Mouse (Mus musculus) midbrain, embryonic 14.5 days (tissue): ENCODE data around the gene Ndufs2. TPM values are rescaled to one million over a fixed set of nuclear protein-coding genes. Genes with fewer than 3 reads are reported as not detected.
A peak's percentile ranks its signal among the peaks of the same experiment; 100 is the strongest.
"Not testable (repeated sequence)": the region's sequence is repeated elsewhere in the genome, so short reads cannot be mapped to it uniquely, and the experiment has no call there.

ENCODE experiments used
- ATAC-seq: fragments of 200-750 bp; cut with Nextera tagmentation; 2 replicates; pipeline ENCODE4 v1.8.0; 2017; ENCODE audit warnings: moderate number of reproducible peaks, moderate library complexity; ENCODE audit not compliant: low FRiP score, low TSS enrichment
- DNase-seq: peaks from one replicate; pipeline ENCODE4 v3.0.0-alpha.2; 2015
- H3K27ac ChIP-seq: fragments of 300-500 bp; sonication (generic); replicated peaks from 2 replicates; pipeline ENCODE4 v1.5.1; 2014; ENCODE audit warnings: mild to moderate bottlenecking, low read depth, low read length, moderate library complexity
- H3K27me3 ChIP-seq: fragments of 300-500 bp; sonication (generic); 2 replicates; pipeline ENCODE4 v1.6.1; 2014; ENCODE audit warnings: low read length, control low read depth, mixed read lengths; ENCODE audit not compliant: control insufficient read depth, insufficient read depth
- H3K36me3 ChIP-seq: fragments of 300-500 bp; sonication (generic); 2 replicates; pipeline ENCODE4 v1.6.1; 2014; ENCODE audit warnings: low read length, control low read depth; ENCODE audit not compliant: control insufficient read depth, insufficient read depth
- H3K4me1 ChIP-seq: fragments of 300-500 bp; sonication (generic); 2 replicates; pipeline ENCODE4 v1.6.1; 2014; ENCODE audit warnings: mild to moderate bottlenecking, antibody characterized with exemption, low read length, control low read depth; ENCODE audit not compliant: control insufficient read depth, insufficient read depth
- H3K4me2 ChIP-seq: fragments of 300-500 bp; sonication (generic); 2 replicates; pipeline ENCODE4 v1.6.1; 2014; ENCODE audit warnings: mild to moderate bottlenecking, low read length, moderate library complexity
- H3K4me3 ChIP-seq: fragments of 300-500 bp; sonication (generic); replicated peaks from 2 replicates; pipeline ENCODE4 v1.5.1; 2014; ENCODE audit warnings: low read depth, low read length
- H3K9ac ChIP-seq: fragments of 300-500 bp; sonication (generic); replicated peaks from 2 replicates; pipeline ENCODE4 v1.6.1; 2014; ENCODE audit warnings: mild to moderate bottlenecking, low read length, moderate library complexity
- H3K9me3 ChIP-seq: fragments of 300-500 bp; sonication (generic); 2 replicates; pipeline ENCODE4 v1.6.1; 2016; ENCODE audit warnings: low read length, control low read depth, mixed read lengths; ENCODE audit not compliant: control insufficient read depth
- WGBS: fragments of 180-500 bp; shearing (Covaris S2); extraction: QIAGEN DNeasy Blood & Tissue Kit; methylation state at CpG from one replicate; pipeline ENCODE4 v1.1.7; 2014; 5-methylcytosine and 5-hydroxymethylcytosine counted together
- polyA plus RNA-seq: library from polyadenylated mRNA; unstranded; fragments of >200 nt; fragmentation: Nextera tagmentation; extraction: Ambion mirVana; gene quantifications from 2 replicates; pipeline ENCODE4 v1.2.1, GENCODE M21; 2014

The Ndufs2 gene
- polyA plus RNA-seq, 1 experiment from 2014 or later = 220 TPM

GRCm38 (mm10) chr1:171245353-171245752 is 5.8 kb downstream of the Ndufs2 start:
- Histone ChIP-seq H3K27me3 (no peaks in the 10 kb centered on the region), H3K4me1 (peaks cover 20% of the 10 kb centered on the region), H3K9me3 (no peaks in the 10 kb centered on the region), H3K4me3 (no peak overlapping the region), H3K27ac (no peak overlapping the region), H3K9ac (no peak overlapping the region), H3K4me2 (no peak overlapping the region), H3K36me3 (peaks cover 45% of the 10 kb centered on the region)
- no peak for ATAC-seq
- 96% methylated on average over 8 of the region's 8 CpGs for WGBS
- no peak for DNase-seq

DNA sequence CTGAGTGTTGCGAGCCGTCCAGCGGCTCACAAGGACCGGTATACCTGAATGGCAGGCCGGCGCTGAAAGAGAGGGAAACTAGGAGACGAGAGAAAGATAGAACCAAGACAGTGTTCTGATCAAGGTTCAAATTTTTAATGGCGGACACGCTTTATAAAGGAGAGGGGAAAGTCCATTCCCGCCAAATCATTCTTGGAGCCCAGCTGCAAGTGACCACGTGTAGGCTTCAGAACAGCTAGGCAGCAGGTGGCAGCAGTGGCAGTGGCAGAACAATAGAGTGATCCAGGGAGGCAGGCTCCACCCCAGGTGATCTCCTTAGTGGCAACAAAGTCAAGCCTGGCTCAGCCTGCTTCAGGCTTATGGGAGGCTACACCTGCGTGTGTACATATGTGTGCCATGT is 9.2 kb downstream of the Ndufs2 start:
- H3K27ac ChIP-seq, H3K9me3 ChIP-seq, H3K27me3 ChIP-seq, DNase-seq, ATAC-seq, H3K9ac ChIP-seq, H3K4me3 ChIP-seq, H3K4me2 ChIP-seq: not testable (repeated sequence)
- Histone ChIP-seq H3K4me1 (peaks cover 10% of the 10 kb centered on the region), H3K36me3 (peaks cover 79% of the 10 kb centered on the region)
- 83% methylated on average over 12 of the region's 12 CpGs for WGBS

GRCm38 (mm10) chr1:171240911-171241310 is 10.3 kb downstream of the Ndufs2 start:
- ATAC-seq = no peak
- no peak overlapping the region for H3K27ac ChIP-seq
- no peak overlapping the region for H3K4me3 ChIP-seq
- H3K27me3 ChIP-seq = no peaks in the 10 kb centered on the region
- WGBS = 93% methylated on average over 10 of the region's 10 CpGs
- H3K9me3 ChIP-seq = no peaks in the 10 kb centered on the region
- H3K36me3 ChIP-seq = peaks cover 89% of the 10 kb centered on the region
- H3K9ac ChIP-seq = no peak overlapping the region
- no peak overlapping the region for H3K4me2 ChIP-seq
- peaks cover 5% of the 10 kb centered on the region for H3K4me1 ChIP-seq
- DNase-seq = no peak

GRCm38 (mm10) chr1:171239992-171240744 is 11.0 kb downstream of the Ndufs2 start:
- Histone ChIP-seq H3K27ac (no peak overlapping the region), H3K4me3 (no peak overlapping the region), H3K27me3 (no peaks in the 10 kb centered on the region), H3K9me3 (no peaks in the 10 kb centered on the region), H3K9ac (no peak overlapping the region), H3K4me1 (no peaks in the 10 kb centered on the region), H3K36me3 (peaks cover 96% of the 10 kb centered on the region), H3K4me2 (no peak overlapping the region)
- no peak for ATAC-seq
- 82% methylated on average over 15 of the region's 15 CpGs for WGBS
- DNase-seq = no peak

DNA sequence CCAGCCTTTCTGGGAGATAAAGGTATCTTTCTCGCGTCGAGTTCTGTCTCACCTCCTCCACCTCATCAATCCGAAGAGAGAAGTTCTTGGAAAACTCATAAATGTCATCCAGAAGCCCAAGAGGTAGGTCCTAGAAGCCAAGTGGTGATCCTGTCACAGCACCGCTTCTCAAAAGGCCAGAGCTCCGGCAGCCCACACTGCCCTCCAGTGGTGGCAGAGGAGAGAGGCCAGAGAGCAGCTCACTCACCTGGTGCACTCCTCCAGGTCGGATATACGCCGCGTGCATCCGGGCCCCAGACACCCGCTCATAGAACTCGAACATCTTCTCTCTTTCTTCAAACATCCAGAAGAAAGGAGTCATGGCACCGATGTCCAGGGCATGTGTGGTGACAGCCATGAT is 12.7 kb downstream of the Ndufs2 start:
- Histone ChIP-seq H3K4me1 (no peaks in the 10 kb centered on the region), H3K4me2 (no peak overlapping the region)

DNA sequence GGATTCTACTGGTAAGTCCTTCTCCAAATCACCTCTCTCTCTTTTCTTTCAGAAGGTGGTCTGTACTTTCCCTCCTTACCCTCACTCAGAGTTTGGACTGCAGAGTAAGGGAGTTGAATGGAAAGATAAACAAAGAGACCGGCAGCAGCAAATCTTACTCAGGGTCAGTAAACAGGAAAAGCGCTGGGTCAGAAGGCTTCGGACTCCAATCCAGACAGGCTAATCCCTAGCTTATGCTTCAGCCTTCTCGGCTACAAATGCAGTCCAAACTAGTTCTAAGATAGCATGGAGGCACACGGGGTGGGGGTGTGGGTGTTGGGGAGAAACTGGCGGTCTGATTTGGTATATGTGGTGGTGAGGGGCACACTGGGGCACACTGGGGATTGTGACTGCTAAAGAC is 13.8 kb downstream of the Ndufs2 start:
- Histone ChIP-seq H3K4me2 (no peak overlapping the region), H3K4me3 (no peak overlapping the region), H3K36me3 (peaks cover 88% of the 10 kb centered on the region), H3K9ac (no peak overlapping the region), H3K27ac (no peak overlapping the region), H3K4me1 (no peaks in the 10 kb centered on the region), H3K27me3 (no peaks in the 10 kb centered on the region), H3K9me3 (no peaks in the 10 kb centered on the region)
- ATAC-seq (no peak), DNase-seq (no peak)
- 88% methylated on average over 6 of the region's 6 CpGs for WGBS

More for the DNA sequence above, 12.7 kb downstream of the Ndufs2 start:
- no peak overlapping the region for H3K4me3 ChIP-seq
- H3K9ac ChIP-seq = no peak overlapping the region
- ATAC-seq = no peak
- H3K27ac ChIP-seq = no peak overlapping the region
- no peaks in the 10 kb centered on the region for H3K27me3 ChIP-seq
- DNase-seq = peak; percentile 69
- 73% methylated on average over 14 of the region's 14 CpGs for WGBS
- H3K36me3 ChIP-seq = peaks cover 98% of the 10 kb centered on the region
- no peaks in the 10 kb centered on the region for H3K9me3 ChIP-seq

DNA sequence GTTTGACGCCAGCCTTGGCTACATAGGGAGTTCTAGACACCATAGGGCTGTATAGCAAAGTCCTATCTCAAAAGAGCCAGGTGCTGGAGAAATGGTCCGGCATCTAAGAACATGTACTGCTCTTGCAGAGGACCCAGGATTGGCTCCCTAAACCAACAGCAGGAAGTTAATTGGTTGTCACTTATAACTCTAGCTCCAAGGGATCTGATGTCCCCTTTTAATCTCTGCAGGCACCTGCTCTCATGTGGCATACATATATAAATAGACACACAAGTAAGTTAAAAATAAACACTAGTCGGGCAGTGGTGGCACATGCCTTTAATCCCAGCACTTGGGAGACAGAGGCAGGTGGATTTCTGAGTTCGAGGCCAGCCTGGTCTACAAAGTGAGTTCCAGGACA is 15.4 kb downstream of the Ndufs2 start:
- no peak for ATAC-seq
- WGBS = 90% methylated on average over 4 of the region's 4 CpGs

DNA sequence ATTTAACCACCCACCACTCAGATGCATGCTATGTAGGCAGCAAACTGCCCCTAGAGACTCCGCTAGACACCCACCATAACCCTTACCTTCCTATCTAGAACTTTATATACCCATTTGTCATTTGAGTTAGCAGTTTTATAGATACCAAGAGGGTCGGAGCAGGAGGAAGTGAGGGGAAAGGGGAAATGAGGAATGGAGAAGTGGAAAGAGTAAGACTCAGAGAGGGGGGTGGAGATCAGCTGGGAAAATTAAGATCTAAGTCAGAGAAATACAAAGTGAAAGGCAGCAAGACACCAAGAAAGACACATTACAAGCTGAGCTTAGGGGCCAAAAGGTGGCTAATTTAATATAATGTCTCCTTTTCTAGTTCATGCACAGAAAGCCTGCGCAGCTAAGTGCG is 16.6 kb downstream of the Ndufs2 start:
- no peaks in the 10 kb centered on the region for H3K4me1 ChIP-seq
- H3K27ac ChIP-seq = no peak overlapping the region
- H3K9ac ChIP-seq = no peak overlapping the region
- peaks cover 59% of the 10 kb centered on the region for H3K36me3 ChIP-seq
- H3K9me3 ChIP-seq = no peaks in the 10 kb centered on the region
- no peak overlapping the region for H3K4me3 ChIP-seq
- no peak for DNase-seq
- no peaks in the 10 kb centered on the region for H3K27me3 ChIP-seq
- WGBS = 95% methylated on average over 4 of the region's 4 CpGs
- no peak overlapping the region for H3K4me2 ChIP-seq
- ATAC-seq = no peak

More for the DNA sequence above, 15.4 kb downstream of the Ndufs2 start:
- H3K27me3 ChIP-seq = no peaks in the 10 kb centered on the region
- H3K36me3 ChIP-seq = peaks cover 72% of the 10 kb centered on the region
- H3K9ac ChIP-seq = no peak overlapping the region
- no peak overlapping the region for H3K27ac ChIP-seq
- no peaks in the 10 kb centered on the region for H3K4me1 ChIP-seq
- no peak overlapping the region for H3K4me2 ChIP-seq
- no peak overlapping the region for H3K4me3 ChIP-seq
- H3K9me3 ChIP-seq = no peaks in the 10 kb centered on the region
- no peak for DNase-seq

DNA sequence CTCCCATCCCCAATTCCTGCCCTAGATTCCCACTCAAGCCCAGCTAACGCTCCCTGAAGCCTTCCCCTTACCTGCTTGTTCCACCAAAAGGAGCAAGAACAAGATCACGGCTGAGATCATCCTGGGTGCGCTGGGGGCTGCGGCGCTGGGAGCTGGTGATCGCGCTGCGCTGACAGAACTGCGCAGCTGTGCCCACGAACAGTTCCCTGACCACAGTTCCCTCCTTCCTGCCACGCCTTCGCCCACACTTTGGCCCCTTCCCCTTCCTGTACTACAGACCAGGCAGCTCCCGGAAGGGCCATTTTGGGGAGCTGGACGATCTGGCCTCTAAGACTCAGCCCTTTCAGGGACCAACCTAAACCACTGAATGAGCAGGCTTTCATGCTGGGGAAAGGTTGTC is 17.1 kb downstream of the Ndufs2 start, which contains the start of gene Fcer1g:
Fcer1g (minus strand) TSS at position 240 of the 400 bp plus-strand sequence.
- Histone ChIP-seq H3K9ac (no peak within 1 kb of the TSS), H3K4me1 (no peaks in the 10 kb centered on the region), H3K27me3 (no peaks in the 10 kb centered on the region), H3K4me2 (no peak within 1 kb of the TSS), H3K9me3 (no peaks in the 10 kb centered on the region), H3K36me3 (peaks cover 55% of the 10 kb centered on the region), H3K4me3 (no peak within 1 kb of the TSS), H3K27ac (no peak within 1 kb of the TSS)
- 92% methylated on average over 14 of the region's 14 CpGs for WGBS
- DNase-seq = no peak
- ATAC-seq = no peak
